Mouse (Mus musculus) CH12F3 (cell line): Measurements from ENCODE around the gene Armcx2.

Source experiments
- in situ Hi-C: fragments of 300-500 bp; cut with MboI; formaldehyde crosslinking; loops from 2 replicates; pipeline ENCODE4 v1.14.3; 2020; ENCODE audit warnings: low sequenced_read_pairs

Armcx2 gene

GRCm38 (mm10) chrX:134808755-134809224 lies at the start of gene Armcx2:
Gene Armcx2 (minus strand): TSS chrX:134809221.
- in situ Hi-C loops = no loop called here

GRCm38 (mm10) chrX:134849662-134850061 lies 40.6 kb upstream of the Armcx2 start:
- in situ Hi-C loops = loop anchor here (25.0 kb wide), 1 partner anchor 87 kb away; the partner anchor contains the start of genes Armcx3 and Armcx6

- in situ Hi-C loops = no loop called here
These were observed 35.4 kb upstream of the Armcx2 start for GRCm38 (mm10) chrX:134844424-134844823.

- in situ Hi-C loops = no loop called here
These were observed 21.5 kb upstream of the Armcx2 start for GRCm38 (mm10) chrX:134830508-134830907.

GRCm38 (mm10) chrX:134807833-134808754 lies 927 bp downstream of the Armcx2 start:
- in situ Hi-C loops = no loop called here

GRCm38 (mm10) chrX:134787728-134788127 lies 21.3 kb downstream of the Armcx2 start:
- in situ Hi-C loops = no loop called here

GRCm38 (mm10) chrX:134763428-134764198 lies 45.4 kb downstream of the Armcx2 start:
- in situ Hi-C loops = loop anchor here (25.0 kb wide), 1 partner anchor 99 kb away; no protein-coding TSS in a partner anchor

- in situ Hi-C loops = loop anchor here (25.0 kb wide), 1 partner anchor 105 kb away; no protein-coding TSS in a partner anchor
These were observed 51.6 kb downstream of the Armcx2 start for GRCm38 (mm10) chrX:134757293-134757995.

GRCm38 (mm10) chrX:134756434-134757292 lies 52.4 kb downstream of the Armcx2 start, which contains the start of gene Armcx3:
Gene Armcx3 (plus strand): TSS chrX:134756595.
- in situ Hi-C loops = loop anchor here (25.0 kb wide), 1 partner anchor 106 kb away; no protein-coding TSS in a partner anchor
